ENCODE assay signal across 8 mouse cellular contexts in genomic region chr5:37717384-37717963, GRCm38 (mm10). TPM values are rescaled to one million over a fixed set of nuclear protein-coding genes. Genes with fewer than 3 reads are reported as not detected.
DNase-seq lines count a peak whose midpoint lies in the region; ATAC-seq lines count a peak whose summit lies in the region.

No protein-coding gene starts in this region.

- 0 out of 2 replicates have a peak, but pooled peaks cover 1% of the 10 kb centered on the region for H3K36me3 ChIP-seq in forebrain, embryonic 13.5 days (ENCODE audit: poor library complexity, severe bottlenecking)
- H3K36me3 ChIP-seq in hindbrain, embryonic 14.5 days (replicated peaks; ENCODE audit: control insufficient read depth, insufficient read depth), result no peaks in the 10 kb centered on the region

- DNase-seq in 3T3-L1 (ENCODE audit: low read depth, low spot score), result peak; percentile 58
- peak; percentile 17 to 35 for DNase-seq in adrenal gland, adult 18-20 months (ENCODE audit: low spot score in 2 of 2)
- DNase-seq in hindbrain, embryonic 14.5 days (ENCODE audit: low spot score), result peak; percentile 74
- DNase-seq in left cerebral cortex, adult 18-20 months (ENCODE audit: low spot score in 2 of 2), result peak; percentile 59 to 60
- peak; percentile 36 for DNase-seq in lung, postnatal 14 days
- peak; percentile 74 for DNase-seq in right cerebral cortex, postnatal 4 days

- H3K27ac ChIP-seq in forebrain, embryonic 13.5 days, result peak overlapping the region; percentile 75
- H3K27ac ChIP-seq in hindbrain, embryonic 14.5 days, result peak overlapping the region; percentile 84

- H3K4me1 ChIP-seq in forebrain, embryonic 13.5 days, result peaks cover 9% of the 10 kb centered on the region; the same call in 1 of the 2 replicates
- 0 out of 2 replicates have a peak, but pooled peaks cover 7% of the 10 kb centered on the region for H3K4me1 ChIP-seq in hindbrain, embryonic 14.5 days (replicated peaks; ENCODE audit: control insufficient read depth, insufficient read depth, low read length)

- peak overlapping the region; percentile 81 for H3K4me2 ChIP-seq in forebrain, embryonic 13.5 days
- H3K4me2 ChIP-seq in hindbrain, embryonic 14.5 days (replicated peaks), result peak overlapping the region; percentile 64

- H3K9me3 ChIP-seq in forebrain, embryonic 13.5 days (replicated peaks), result 0 out of 2 replicates have a peak, but pooled peaks cover 3% of the 10 kb centered on the region
- no peaks in the 10 kb centered on the region for H3K9me3 ChIP-seq in hindbrain, embryonic 14.5 days (ENCODE audit: control insufficient read depth, low read length)

- H3K27me3 ChIP-seq in forebrain, embryonic 13.5 days, result peaks cover 28% of the 10 kb centered on the region
- H3K27me3 ChIP-seq in hindbrain, embryonic 14.5 days (ENCODE audit: control insufficient read depth, insufficient read depth, low read length), result peaks cover 7% of the 10 kb centered on the region; the same call in 1 of the 2 replicates

- H3K4me3 ChIP-seq in forebrain, embryonic 13.5 days, result peak overlapping the region; percentile 54
- H3K4me3 ChIP-seq in hindbrain, embryonic 14.5 days (replicated peaks; ENCODE audit: low read length), result peak overlapping the region; percentile 51

- peak; percentile 66 for ATAC-seq in forebrain, embryonic 13.5 days
- ATAC-seq in hindbrain, embryonic 14.5 days (ENCODE audit: low FRiP score), result peak; percentile 73
- no peak for ATAC-seq in activated CD4-positive, CD25-positive, alpha-beta regulatory T cell, adult 4 months

- 0% methylated on average over 14 of the region's 14 CpGs for WGBS in forebrain, embryonic 13.5 days
- 1% methylated on average over 14 of the region's 14 CpGs for WGBS in hindbrain, embryonic 14.5 days

- H3K9ac ChIP-seq in forebrain, embryonic 13.5 days, result peak overlapping the region; percentile 81
- H3K9ac ChIP-seq in hindbrain, embryonic 14.5 days, result peak overlapping the region; percentile 84

RNA-seq across cellular contexts. Expression of gene Stk32b, which starts 0.5 kb away (rescaled TPM):
- total RNA-seq in adrenal gland, adult 18-20 months (2021), result under 1 TPM; 0.64 to 0.66 TPM
- polyA plus RNA-seq in forebrain, embryonic 13.5 days (2015; fragmentation: Nextera tagmentation; extraction: Ambion mirVana), result 7.7 and 9.8 TPM in 2 replicates
- 39.6 and 45.3 TPM in 2 replicates for polyA plus RNA-seq in hindbrain, embryonic 14.5 days (2014; fragmentation: Nextera tagmentation; extraction: Ambion mirVana)
- 1 to 10 TPM; 2.1 to 2.4 TPM for total RNA-seq in left cerebral cortex, adult 18-20 months (2021)
- polyA plus RNA-seq in activated CD4-positive, CD25-positive, alpha-beta regulatory T cell, adult 4 months (2017; shearing (Covaris generic)), result not detected

RNA-seq across cellular contexts. Expression of gene Cytl1, which starts 17.8 kb away (rescaled TPM):
- total RNA-seq in adrenal gland, adult 18-20 months (2021), result 1 to 10 TPM; 2.1 to 4.8 TPM
- polyA plus RNA-seq in forebrain, embryonic 13.5 days (2015; fragmentation: Nextera tagmentation; extraction: Ambion mirVana), result not detected in 2 replicates
- polyA plus RNA-seq in hindbrain, embryonic 14.5 days (2014; fragmentation: Nextera tagmentation; extraction: Ambion mirVana), result 0.51 and 1.2 TPM in 2 replicates
- 1 to 10 TPM in 1 of 2 experiments, under 1 TPM in 1; 0.77 to 2.7 TPM for total RNA-seq in left cerebral cortex, adult 18-20 months (2021)
- not detected for polyA plus RNA-seq in activated CD4-positive, CD25-positive, alpha-beta regulatory T cell, adult 4 months (2017; shearing (Covaris generic))
